Mouse (Mus musculus): ENCODE results near the gene Phf14.

- TF ChIP-seq CTCF (IDR thresholded peaks at IDR 0.05; ENCODE audit: low read depth) (no peak), EP300 (IDR thresholded peaks at IDR 0.05; ENCODE audit: low read depth) (no peak)
These were observed 188.1 kb downstream of the Phf14 start for GRCm38 (mm10) chr6:12095716-12096115.

All from heart, postnatal 0 days (tissue).